Mouse (Mus musculus): ENCODE results near the gene Cyp17a1. TPM values are rescaled to one million over a fixed set of nuclear protein-coding genes. Genes with fewer than 3 reads are reported as not detected.

Gene Cyp17a1
- polyA plus RNA-seq, 1 experiment from 2014 or later: not detected

DNA sequence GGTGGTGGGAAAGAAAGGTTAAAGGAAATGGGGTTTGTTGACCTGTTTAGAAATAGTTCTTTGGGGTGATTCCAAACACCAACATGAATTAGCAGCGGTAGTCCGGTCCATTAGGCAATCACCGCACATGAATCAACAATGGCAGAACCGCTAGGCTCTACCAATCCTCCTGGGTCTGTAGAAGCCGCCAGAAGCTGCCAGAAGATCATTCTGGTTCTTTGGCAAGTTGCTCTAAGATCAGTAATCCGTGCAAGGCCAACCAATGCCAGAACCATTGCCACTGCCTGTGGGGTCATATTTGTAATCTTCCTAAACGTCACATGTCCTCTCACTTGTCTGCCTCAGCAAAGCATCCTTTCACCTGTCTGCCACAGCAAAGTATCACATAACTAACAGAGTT lies 24.0 kb upstream of the Cyp17a1 start:
- peaks cover 34% of the 10 kb centered on the region for H3K36me3 ChIP-seq (replicated peaks)
- H3K27ac ChIP-seq (replicated peaks): no peak overlapping the region
- no peak for DNase-seq (ENCODE audit: low spot score)
- H3K4me1 ChIP-seq: peaks cover 10% of the 10 kb centered on the region
- 91% methylated on average over 7 of the region's 7 CpGs for WGBS
- H3K4me3 ChIP-seq: no peak overlapping the region
- no peaks in the 10 kb centered on the region for H3K9me3 ChIP-seq
- no peaks in the 10 kb centered on the region for H3K27me3 ChIP-seq (replicated peaks; ENCODE audit: low read depth, poor library complexity, severe bottlenecking)

DNA sequence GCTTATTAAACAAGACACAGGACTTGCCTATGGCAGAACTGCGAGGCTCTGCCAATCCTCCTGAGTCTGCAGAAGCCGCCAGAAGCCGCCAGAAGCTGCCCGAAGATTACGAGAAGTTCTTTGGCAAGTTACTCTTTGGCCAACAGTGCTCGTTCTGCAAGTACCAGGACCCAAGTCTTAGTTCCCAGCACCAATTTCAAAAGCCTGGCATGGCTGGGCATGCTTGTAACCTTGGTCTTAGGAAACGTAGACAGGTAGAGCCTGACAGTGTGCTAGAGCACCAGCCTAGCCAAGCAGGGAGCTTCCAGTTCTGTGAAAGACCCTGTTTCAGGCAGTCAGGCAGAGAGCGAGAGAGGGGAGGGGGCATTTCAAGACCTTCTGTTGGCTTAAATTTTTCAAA lies 23.5 kb upstream of the Cyp17a1 start:
- 94% methylated on average over 8 of the region's 8 CpGs for WGBS
- Histone ChIP-seq H3K36me3 (replicated peaks) (peaks cover 29% of the 10 kb centered on the region), H3K27me3 (replicated peaks; ENCODE audit: low read depth, poor library complexity, severe bottlenecking) (no peaks in the 10 kb centered on the region), H3K4me3 (no peak overlapping the region), H3K27ac (replicated peaks) (no peak overlapping the region), H3K9me3 (no peaks in the 10 kb centered on the region), H3K4me1 (peaks cover 10% of the 10 kb centered on the region)
- no peak for DNase-seq (ENCODE audit: low spot score)

DNA sequence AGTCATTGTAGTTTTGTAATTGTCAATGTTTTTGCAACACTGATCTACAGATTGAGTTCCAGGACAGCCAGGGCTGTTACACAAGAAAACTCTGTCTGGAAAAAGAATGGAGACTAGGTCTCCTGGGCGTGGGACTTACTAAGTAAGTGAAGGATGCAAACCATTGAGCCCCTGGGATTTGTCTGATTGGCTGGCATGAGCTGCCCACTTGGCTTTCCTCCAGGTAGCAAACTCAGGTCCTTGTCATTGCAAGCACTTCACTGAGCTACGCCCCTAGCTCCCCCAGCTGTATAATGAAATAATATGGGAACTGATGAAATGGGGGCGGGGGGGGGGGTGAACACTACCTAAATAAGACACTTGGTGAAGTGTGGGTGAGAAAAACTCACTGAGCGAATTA lies 20.2 kb upstream of the Cyp17a1 start:
- H3K4me3 ChIP-seq: no peak overlapping the region
- peaks cover 22% of the 10 kb centered on the region for H3K36me3 ChIP-seq (replicated peaks)
- H3K4me1 ChIP-seq: peaks cover 15% of the 10 kb centered on the region
- 91% methylated on average over 4 of the region's 4 CpGs for WGBS
- no peaks in the 10 kb centered on the region for H3K27me3 ChIP-seq (replicated peaks; ENCODE audit: low read depth, poor library complexity, severe bottlenecking)
- H3K9me3 ChIP-seq: no peaks in the 10 kb centered on the region
- no peak overlapping the region for H3K27ac ChIP-seq (replicated peaks)
- no peak for DNase-seq (ENCODE audit: low spot score)

DNA sequence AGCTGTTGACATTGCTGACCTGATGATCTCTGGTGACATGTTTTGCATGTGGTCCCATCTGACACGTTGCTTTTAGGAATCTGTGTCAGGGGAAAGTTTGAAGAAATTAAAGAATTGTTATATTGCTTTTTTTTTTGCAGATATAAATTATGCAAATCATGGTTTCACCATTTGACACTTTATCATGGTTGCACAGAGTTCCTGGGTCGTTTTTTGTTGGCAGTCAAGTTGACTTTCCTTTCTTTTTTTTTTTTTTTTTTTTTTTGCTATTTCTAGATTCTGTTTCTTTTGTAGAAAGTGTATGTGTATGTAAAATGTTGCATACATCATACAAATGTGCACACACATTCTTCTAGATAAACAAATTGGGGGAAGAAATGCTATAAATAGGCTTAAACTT lies 18.1 kb upstream of the Cyp17a1 start:
- H3K36me3 ChIP-seq (replicated peaks): peaks cover 16% of the 10 kb centered on the region
- H3K27ac ChIP-seq (replicated peaks): no peak overlapping the region
- 80% methylated on average over 2 of the region's 2 CpGs for WGBS
- H3K9me3 ChIP-seq: no peaks in the 10 kb centered on the region
- H3K4me3 ChIP-seq: no peak overlapping the region
- DNase-seq (ENCODE audit: low spot score): no peak
- H3K4me1 ChIP-seq: peaks cover 13% of the 10 kb centered on the region
- H3K27me3 ChIP-seq (replicated peaks; ENCODE audit: low read depth, poor library complexity, severe bottlenecking): no peaks in the 10 kb centered on the region

DNA sequence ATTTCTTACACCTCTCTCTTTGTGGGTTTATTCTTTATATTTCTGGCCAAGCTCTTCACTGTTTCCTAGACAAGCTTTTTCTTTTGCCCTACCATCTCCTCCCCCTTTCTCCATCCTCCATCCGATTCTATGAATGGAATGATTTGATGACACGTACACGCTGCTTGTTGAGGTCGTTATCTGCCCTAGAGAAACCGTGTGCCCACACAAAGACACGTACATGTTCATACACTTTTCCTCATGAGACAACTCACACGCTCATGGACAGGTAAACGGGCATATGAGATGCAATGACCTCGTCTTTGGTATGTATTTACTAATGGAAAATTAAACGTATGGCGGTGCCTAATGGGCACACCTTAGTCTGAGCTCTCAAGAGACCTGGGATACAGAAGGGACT lies 17.4 kb upstream of the Cyp17a1 start:
- DNase-seq (ENCODE audit: low spot score): no peak
- H3K9me3 ChIP-seq: no peaks in the 10 kb centered on the region
- H3K4me1 ChIP-seq: peaks cover 13% of the 10 kb centered on the region
- H3K36me3 ChIP-seq (replicated peaks): peaks cover 13% of the 10 kb centered on the region
- peak overlapping the region; percentile 76 for H3K4me3 ChIP-seq
- H3K27me3 ChIP-seq (replicated peaks; ENCODE audit: low read depth, poor library complexity, severe bottlenecking): no peaks in the 10 kb centered on the region
- WGBS: 80% methylated on average over 11 of the region's 11 CpGs
- H3K27ac ChIP-seq (replicated peaks): peak overlapping the region; percentile 96

DNA sequence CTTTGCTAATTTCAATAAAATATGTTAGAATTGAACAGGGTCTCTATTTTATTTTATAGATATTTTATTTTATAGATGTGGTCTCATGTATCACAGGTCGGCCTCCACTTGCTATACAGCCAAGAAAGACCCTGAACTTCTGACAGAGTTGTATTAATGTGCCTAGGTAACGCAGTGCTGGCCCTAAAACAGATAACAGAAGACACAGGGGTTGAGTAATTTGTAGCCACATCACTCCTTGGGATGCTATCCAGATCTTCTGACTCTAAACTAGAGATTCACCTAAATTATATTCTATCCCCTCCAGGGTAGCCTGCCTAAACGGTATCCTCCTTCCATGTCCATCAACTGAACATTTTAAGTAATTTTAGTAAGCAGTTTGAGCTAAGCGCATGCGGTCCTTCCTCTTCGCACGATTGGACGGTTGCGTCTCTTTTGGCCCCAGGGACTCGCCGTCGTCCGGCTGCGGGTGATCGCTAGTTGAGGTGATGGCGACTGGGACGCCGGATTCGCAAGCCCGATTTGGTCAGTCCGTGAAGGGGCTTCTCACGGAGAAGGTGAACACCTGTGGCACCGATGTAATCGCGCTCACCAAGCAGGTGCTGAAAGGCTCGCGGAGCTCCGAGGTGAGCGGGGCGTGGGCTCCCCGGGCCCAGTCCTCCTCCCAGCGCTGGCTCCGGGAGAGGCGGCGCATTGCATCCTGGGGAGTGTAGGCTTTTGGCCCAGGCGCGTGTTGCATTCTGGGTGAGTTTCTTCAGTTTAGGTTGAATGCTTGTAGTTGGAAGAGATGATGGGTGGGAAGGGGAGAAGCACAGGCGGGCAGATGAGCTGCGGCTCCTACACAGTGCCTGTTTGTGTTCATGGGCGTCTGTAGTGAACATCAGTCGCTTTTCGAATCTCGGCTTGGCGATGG lies 16.7 kb upstream of the Cyp17a1 start, which contains the start of gene Borcs7:
Gene Borcs7, plus strand, starts transcription at position 447 of the 913 bp plus-strand sequence.
- peaks cover 7% of the 10 kb centered on the region for H3K36me3 ChIP-seq (replicated peaks)
- H3K9me3 ChIP-seq: no peaks in the 10 kb centered on the region
- H3K27ac ChIP-seq (replicated peaks): peak within 1 kb of the TSS; percentile 96
- DNase-seq (ENCODE audit: low spot score): peak; percentile 88
- WGBS: 4% methylated on average over 44 of the region's 44 CpGs
- peaks cover 13% of the 10 kb centered on the region for H3K4me1 ChIP-seq
- H3K4me3 ChIP-seq: peak within 1 kb of the TSS; percentile 76
- no peaks in the 10 kb centered on the region for H3K27me3 ChIP-seq (replicated peaks; ENCODE audit: low read depth, poor library complexity, severe bottlenecking)

DNA sequence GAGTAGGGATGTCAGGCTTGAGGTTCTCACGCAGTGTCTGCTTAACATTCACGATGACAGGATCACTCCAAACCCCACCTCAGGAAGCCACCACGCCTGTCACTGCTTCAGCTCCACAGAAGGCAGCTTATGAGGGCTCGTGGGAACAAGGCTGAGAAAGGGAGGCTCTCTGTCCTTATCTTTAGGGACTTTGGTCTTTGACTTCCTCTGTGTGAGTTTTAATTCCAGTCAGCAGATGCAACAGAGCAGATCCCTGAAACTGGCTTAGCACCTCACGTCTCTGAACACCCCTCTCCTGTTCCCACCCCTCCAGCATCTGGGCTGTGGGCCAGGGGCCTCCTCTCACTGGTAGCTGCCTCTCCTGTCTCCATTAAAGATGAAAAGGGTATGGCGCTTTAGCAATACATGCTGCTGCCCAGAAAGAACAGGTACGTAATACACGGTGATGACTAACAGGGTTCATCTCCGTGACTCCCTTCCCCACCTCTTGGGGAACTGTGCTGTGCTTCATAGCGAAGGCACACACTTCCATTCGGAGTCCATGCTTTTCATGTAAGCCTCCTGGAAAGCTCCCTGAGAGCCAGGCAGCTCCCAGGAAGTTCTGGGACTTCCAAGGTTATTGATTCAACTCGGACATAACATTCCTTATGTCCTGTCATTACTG lies 6.9 kb upstream of the Cyp17a1 start:
- Histone ChIP-seq H3K4me3 (no peak overlapping the region), H3K27ac (replicated peaks) (no peak overlapping the region), H3K9me3 (no peaks in the 10 kb centered on the region), H3K4me1 (peaks cover 16% of the 10 kb centered on the region), H3K36me3 (replicated peaks) (no peaks in the 10 kb centered on the region), H3K27me3 (replicated peaks; ENCODE audit: low read depth, poor library complexity, severe bottlenecking) (peaks cover 8% of the 10 kb centered on the region; the same call in 1 of the 2 replicates)
- WGBS: 72% methylated on average over 12 of the region's 12 CpGs
- DNase-seq (ENCODE audit: low spot score): no peak

DNA sequence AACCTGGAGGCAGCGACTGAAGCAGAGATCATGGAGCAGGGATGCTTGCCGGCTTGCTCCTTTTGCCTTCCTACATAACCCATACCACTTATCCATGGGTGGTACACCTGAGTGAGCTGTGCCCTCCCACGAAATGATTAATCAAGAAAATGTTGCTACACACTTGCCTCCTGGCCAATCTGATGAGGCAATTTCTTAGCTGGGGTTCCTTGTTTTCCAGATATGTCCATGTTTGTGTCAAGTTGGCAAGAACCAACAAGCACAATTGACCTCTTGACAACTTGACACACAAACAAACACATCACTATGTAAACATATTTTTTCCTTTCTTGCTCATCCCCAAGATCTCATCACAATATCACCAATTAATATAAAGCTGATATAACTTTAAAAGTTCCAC lies 2.7 kb upstream of the Cyp17a1 start:
- peaks cover 21% of the 10 kb centered on the region for H3K4me1 ChIP-seq
- H3K4me3 ChIP-seq: no peak overlapping the region
- H3K9me3 ChIP-seq: no peaks in the 10 kb centered on the region
- 86% methylated on average over 3 of the region's 3 CpGs for WGBS
- H3K36me3 ChIP-seq (replicated peaks): no peaks in the 10 kb centered on the region
- DNase-seq (ENCODE audit: low spot score): no peak
- no peak overlapping the region for H3K27ac ChIP-seq (replicated peaks)
- 0 out of 2 replicates have a peak, but pooled peaks cover 4% of the 10 kb centered on the region for H3K27me3 ChIP-seq (replicated peaks; ENCODE audit: low read depth, poor library complexity, severe bottlenecking)

DNA sequence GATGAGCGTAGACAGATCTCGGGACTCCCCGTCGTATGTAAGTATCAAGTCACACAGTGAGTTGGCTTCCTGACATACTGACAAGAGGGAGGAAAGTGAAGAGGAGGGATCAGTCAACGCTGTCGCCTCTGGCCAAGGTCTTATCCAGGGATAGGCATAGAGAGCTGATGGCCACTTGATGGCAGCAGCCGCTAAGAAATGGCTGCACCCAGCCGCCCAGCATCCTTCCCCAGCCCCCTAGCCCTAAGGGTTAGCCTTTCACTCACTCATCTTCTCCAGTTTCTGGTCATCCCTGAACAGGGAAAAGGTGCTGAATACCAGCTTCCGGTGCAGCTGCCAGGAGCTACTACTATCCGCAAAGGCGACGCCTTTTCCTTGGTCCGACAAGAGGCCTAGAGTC lies 2.3 kb downstream of the Cyp17a1 start:
- H3K9me3 ChIP-seq: no peaks in the 10 kb centered on the region
- peak; percentile 77 for DNase-seq (ENCODE audit: low spot score)
- H3K27ac ChIP-seq (replicated peaks): no peak overlapping the region
- no peak overlapping the region for H3K4me3 ChIP-seq
- no peaks in the 10 kb centered on the region; the same call in 1 of the 2 replicates for H3K27me3 ChIP-seq (replicated peaks; ENCODE audit: low read depth, poor library complexity, severe bottlenecking)
- H3K36me3 ChIP-seq (replicated peaks): no peaks in the 10 kb centered on the region
- H3K4me1 ChIP-seq: peaks cover 13% of the 10 kb centered on the region
- 24% methylated on average over 13 of the region's 13 CpGs for WGBS

DNA sequence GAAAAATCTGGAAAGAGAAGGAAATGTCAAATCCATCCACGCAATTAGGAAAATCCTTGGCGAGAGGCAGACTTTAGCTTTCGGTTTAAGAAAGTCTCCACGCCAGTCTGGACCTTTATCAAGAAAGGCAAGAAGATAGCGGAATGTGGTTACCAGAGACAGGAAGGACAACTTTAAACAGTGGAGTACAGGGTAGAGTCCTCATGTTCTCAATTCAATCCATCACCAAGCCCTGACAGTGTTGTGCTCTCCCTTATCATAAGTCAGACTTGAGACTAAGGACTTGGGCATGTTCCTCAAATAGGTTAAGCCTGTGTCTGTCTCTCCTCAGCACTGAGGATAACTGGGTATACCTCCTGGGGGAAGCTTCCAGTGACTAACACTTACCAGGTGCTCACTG lies 3.2 kb downstream of the Cyp17a1 start:
- Histone ChIP-seq H3K4me1 (peaks cover 19% of the 10 kb centered on the region), H3K9me3 (no peaks in the 10 kb centered on the region), H3K36me3 (replicated peaks) (no peaks in the 10 kb centered on the region), H3K4me3 (no peak overlapping the region), H3K27me3 (replicated peaks; ENCODE audit: low read depth, poor library complexity, severe bottlenecking) (no peaks in the 10 kb centered on the region; the same call in 1 of the 2 replicates), H3K27ac (replicated peaks) (no peak overlapping the region)
- 87% methylated on average over 5 of the region's 5 CpGs for WGBS
- no peak for DNase-seq (ENCODE audit: low spot score)

DNA sequence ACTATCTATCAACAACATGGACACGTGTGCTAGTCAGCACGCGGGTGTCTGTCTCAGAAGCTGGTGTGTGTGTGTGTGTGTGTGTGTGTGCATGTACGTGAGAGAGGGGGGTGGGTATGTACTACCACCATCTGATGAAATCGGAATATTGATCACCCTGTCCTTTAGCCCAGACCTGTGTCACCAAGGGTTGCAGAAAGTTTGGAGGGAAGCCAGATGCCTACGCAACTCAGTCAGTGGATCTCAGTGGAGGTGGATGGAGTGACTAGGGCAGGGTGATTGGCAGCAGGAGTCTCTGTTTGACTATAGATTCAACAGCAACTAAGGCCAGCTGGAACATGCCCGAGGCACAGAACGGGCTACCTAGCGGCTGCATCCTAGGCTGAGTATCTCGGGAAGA lies 4.7 kb downstream of the Cyp17a1 start:
- DNase-seq (ENCODE audit: low spot score): no peak
- 87% methylated on average over 10 of the region's 10 CpGs for WGBS
- Histone ChIP-seq H3K36me3 (replicated peaks) (no peaks in the 10 kb centered on the region), H3K4me1 (peaks cover 19% of the 10 kb centered on the region), H3K9me3 (no peaks in the 10 kb centered on the region), H3K27me3 (replicated peaks; ENCODE audit: low read depth, poor library complexity, severe bottlenecking) (no peaks in the 10 kb centered on the region; the same call in 1 of the 2 replicates), H3K27ac (replicated peaks) (no peak overlapping the region), H3K4me3 (no peak overlapping the region)

DNA sequence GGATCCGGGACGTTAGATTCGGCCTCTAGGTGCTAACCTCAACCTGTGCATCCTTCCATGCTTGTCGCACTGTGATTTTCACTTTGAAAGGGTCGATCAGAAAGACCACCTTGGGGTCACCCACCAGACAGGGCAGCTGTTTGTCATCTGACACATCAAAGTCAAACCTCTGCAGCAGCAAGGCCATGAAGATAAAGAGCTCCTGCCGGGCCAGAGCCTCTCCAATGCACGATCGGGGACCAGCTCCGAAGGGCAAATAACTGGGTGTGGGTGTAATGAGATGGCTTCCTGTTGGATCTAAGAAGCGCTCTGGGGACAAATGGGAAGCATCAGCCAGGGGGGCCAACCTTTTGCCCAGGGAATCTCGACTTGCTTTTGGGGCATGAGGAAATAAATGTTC lies 5.7 kb downstream of the Cyp17a1 start:
- no peak for DNase-seq (ENCODE audit: low spot score)
- Histone ChIP-seq H3K4me1 (peaks cover 25% of the 10 kb centered on the region), H3K36me3 (replicated peaks) (no peaks in the 10 kb centered on the region), H3K4me3 (no peak overlapping the region), H3K27me3 (replicated peaks; ENCODE audit: low read depth, poor library complexity, severe bottlenecking) (no peaks in the 10 kb centered on the region; the same call in 1 of the 2 replicates), H3K9me3 (no peaks in the 10 kb centered on the region), H3K27ac (replicated peaks) (no peak overlapping the region)
- WGBS: 74% methylated on average over 11 of the region's 11 CpGs
